Mouse (Mus musculus) G1E (cell line): ENCODE data around the gene Prss27.

Experiments
- CTCF ChIP-seq: IDR thresholded peaks from 2 replicates; pipeline ENCODE4 v1.5.1; 2012; ENCODE audit warnings: low read depth, low read length, inconsistent platforms, mixed read lengths
- GATA1 ChIP-seq: IDR thresholded peaks from 2 replicates; pipeline ENCODE4 v1.6.1; 2012; ENCODE audit warnings: borderline replicate concordance, low read length, inconsistent platforms, mixed read lengths
- GATA2 ChIP-seq: IDR thresholded peaks from 2 replicates; pipeline ENCODE4 v1.6.1; 2012; ENCODE audit warnings: low read depth, low read length, inconsistent platforms, borderline replicate concordance
- POLR2AphosphoS5 ChIP-seq: IDR thresholded peaks from 2 replicates; pipeline ENCODE4 v1.6.1; 2012; ENCODE audit warnings: low read depth, low read length, inconsistent platforms; ENCODE audit not compliant: insufficient replicate concordance
- TAL1 ChIP-seq: conservative IDR thresholded peaks from 2 replicates; pipeline ENCODE4 v1.6.1; 2012; ENCODE audit warnings: low read depth, low read length, inconsistent platforms, mixed read lengths

- no peak for TF ChIP-seq CTCF
- no peak for TF ChIP-seq GATA2
- TF ChIP-seq GATA1, result no peak
- TF ChIP-seq TAL1, result no peak
- no peak for TF ChIP-seq POLR2AphosphoS5
These were observed 43.3 kb upstream of the Prss27 start for GRCm38 (mm10) chr17:23994667-23995066.
